Mouse (Mus musculus): Measurements from ENCODE around the gene Thbs1.

DNA sequence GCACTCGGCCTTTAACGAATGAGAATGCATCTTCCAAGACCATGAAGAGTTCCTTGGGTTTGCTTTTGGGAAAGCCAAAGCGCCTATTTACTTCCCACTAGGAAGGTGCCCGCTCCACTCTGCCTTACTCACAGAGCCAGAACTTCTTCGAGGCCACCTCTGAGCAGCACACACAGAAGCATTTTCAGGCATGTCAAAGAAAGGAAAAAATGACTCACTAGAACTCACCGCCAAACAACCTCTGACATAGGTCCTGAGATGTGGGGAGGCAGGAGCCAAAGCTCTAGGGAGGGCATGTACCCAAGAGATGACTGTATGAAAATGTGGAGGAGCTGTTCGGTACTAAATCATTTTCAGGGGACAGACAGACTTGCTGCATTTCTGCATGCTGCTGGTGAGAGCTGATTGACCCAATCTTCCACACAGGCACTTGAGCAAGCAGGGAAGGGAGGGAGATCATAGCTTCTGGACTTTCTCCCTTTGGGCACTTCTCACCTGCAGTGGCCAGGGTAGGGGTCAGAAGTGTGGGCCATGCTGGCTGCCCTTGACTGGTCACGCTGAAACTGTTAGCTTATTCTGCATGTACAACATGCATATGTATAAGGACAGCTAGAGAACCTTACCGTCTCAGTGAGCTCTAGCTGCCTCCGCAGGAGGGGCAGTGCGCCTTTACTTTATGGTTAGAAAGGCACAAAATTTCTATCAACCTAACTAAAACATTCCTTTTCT is 13.7 kb downstream of the Thbs1 start:
- TF ChIP-seq CTCF (IDR thresholded peaks at IDR 0.05; ENCODE audit: borderline replicate concordance, insufficient read depth, low read depth, low read length) (no peak), POLR2A (IDR thresholded peaks at IDR 0.05; ENCODE audit: borderline replicate concordance, insufficient read depth, low read length) (no peak)

Measured in cerebellum, adult 2 months (tissue).